Comparison of ENCODE assay signal across 15 mouse cellular contexts in the genomic region with DNA sequence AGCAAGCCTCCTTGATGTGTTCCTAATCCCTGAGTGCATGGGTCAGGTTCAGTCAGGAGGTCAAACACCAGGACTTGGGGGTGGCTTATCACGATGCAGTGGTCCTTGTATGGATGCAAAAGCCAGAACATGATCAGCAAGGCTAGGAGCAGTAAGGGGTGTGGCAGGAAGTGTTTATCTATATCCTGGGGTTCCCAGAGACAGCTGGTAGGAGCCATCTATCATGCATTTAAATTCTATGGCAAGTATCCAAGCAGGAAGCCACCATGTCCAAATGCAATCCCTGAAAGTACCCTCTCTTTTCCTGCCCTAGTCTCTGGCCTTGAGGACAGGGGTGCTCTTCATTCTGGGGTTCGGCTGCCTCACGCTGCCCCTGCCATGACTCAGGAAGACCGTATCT.
"Had no signal": no experiment of that assay in that cellular context is flagged by ENCODE, and none has a peak within 500 bp of the region (broad histone marks: within the 10 kb centered on the region; RNA-seq: fewer than 3 reads in every experiment).

No protein-coding gene starts in this region.

- H3K4me3 ChIP-seq: kidney, embryonic 15.5 days; left cerebral cortex, adult 2 months; limb, embryonic 10.5 days; liver, embryonic 12.5 days; midbrain, embryonic 15.5 days; neural tube, embryonic 13.5 days had no signal

- H3K36me3 ChIP-seq: kidney, embryonic 15.5 days; limb, embryonic 10.5 days; liver, embryonic 12.5 days; midbrain, embryonic 15.5 days; neural tube, embryonic 13.5 days had no signal

- H3K27ac ChIP-seq: kidney, embryonic 15.5 days; left cerebral cortex, adult 2 months; limb, embryonic 10.5 days; liver, embryonic 12.5 days; midbrain, embryonic 15.5 days; neural tube, embryonic 13.5 days had no signal

- DNase-seq: kidney, adult 2 months; kidney, postnatal 14 days; lung, embryonic 14.5 days; lung, postnatal 14 days; retina, postnatal 1 day; right cerebral cortex, postnatal 4 days; thymus, adult 18-20 months; thymus, postnatal 14 days had no signal

- H3K4me1 ChIP-seq: midbrain, embryonic 15.5 days; neural tube, embryonic 13.5 days had no signal

- H3K27me3 ChIP-seq: kidney, embryonic 15.5 days; liver, embryonic 12.5 days; midbrain, embryonic 15.5 days; neural tube, embryonic 13.5 days had no signal

- H3K4me2 ChIP-seq: kidney, embryonic 15.5 days; liver, embryonic 12.5 days; lung, embryonic 14.5 days; midbrain, embryonic 11.5 days; midbrain, embryonic 15.5 days; neural tube, embryonic 13.5 days had no signal

- H3K9ac ChIP-seq: kidney, embryonic 15.5 days; liver, embryonic 12.5 days; lung, embryonic 14.5 days; midbrain, embryonic 15.5 days; neural tube, embryonic 13.5 days had no signal

- ATAC-seq: liver, embryonic 12.5 days; midbrain, embryonic 15.5 days had no signal

- H3K9me3 ChIP-seq: kidney, embryonic 15.5 days; limb, embryonic 10.5 days; liver, embryonic 12.5 days; midbrain, embryonic 15.5 days; neural tube, embryonic 13.5 days had no signal
